Mouse (Mus musculus): ENCODE measurements at regions not wholly inside any gene's neighbourhood (a gene's known extent, or its start where the extent isn't known, plus 50 kb on each side); places are given as distances from the start of the nearest gene placed in this dataset.

- no peak for DNase-seq (ENCODE audit: low read depth, low spot score)
These were observed 100.2 kb downstream of the Kctd12 start for GRCm38 (mm10) chr14:102882281-102882680.

- DNase-seq (ENCODE audit: low read depth, low spot score) = no peak
These were observed 101.8 kb downstream of the Kctd12 start for GRCm38 (mm10) chr14:102880658-102881083.

GRCm38 (mm10) chr14:102878572-102878971, 103.9 kb downstream of the Kctd12 start:
- no peak for DNase-seq (ENCODE audit: low read depth, low spot score)

- no peak for DNase-seq (ENCODE audit: low read depth, low spot score)
These were observed 114.3 kb downstream of the Kctd12 start for GRCm38 (mm10) chr14:102868160-102868559.

GRCm38 (mm10) chr14:102867697-102868096, 114.7 kb downstream of the Kctd12 start:
- DNase-seq (ENCODE audit: low read depth, low spot score) = no peak

- no peak for DNase-seq (ENCODE audit: low read depth, low spot score)
These were observed 115.9 kb downstream of the Kctd12 start for GRCm38 (mm10) chr14:102866511-102866910.

GRCm38 (mm10) chr14:102861694-102862093, 120.7 kb downstream of the Kctd12 start:
- no peak for DNase-seq (ENCODE audit: low read depth, low spot score)

- no peak for DNase-seq (ENCODE audit: low read depth, low spot score)
These were observed 123.0 kb downstream of the Kctd12 start for GRCm38 (mm10) chr14:102859361-102859871.

- DNase-seq (ENCODE audit: low read depth, low spot score) = no peak
These were observed 127.1 kb downstream of the Kctd12 start for GRCm38 (mm10) chr14:102855264-102855840.

- DNase-seq (ENCODE audit: low read depth, low spot score) = no peak
These were observed 138.7 kb downstream of the Kctd12 start for GRCm38 (mm10) chr14:102843700-102844099.

GRCm38 (mm10) chr14:102837602-102838001, 144.8 kb downstream of the Kctd12 start:
- no peak for DNase-seq (ENCODE audit: low read depth, low spot score)

GRCm38 (mm10) chr14:102835118-102835769, 147.2 kb downstream of the Kctd12 start:
- DNase-seq (ENCODE audit: low read depth, low spot score) = no peak

- DNase-seq (ENCODE audit: low read depth, low spot score) = no peak
These were observed 154.0 kb downstream of the Kctd12 start for GRCm38 (mm10) chr14:102828442-102828841.

GRCm38 (mm10) chr14:102827756-102828384, 154.6 kb downstream of the Kctd12 start:
- no peak for DNase-seq (ENCODE audit: low read depth, low spot score)

GRCm38 (mm10) chr14:102825525-102825924, 156.9 kb downstream of the Kctd12 start:
- DNase-seq (ENCODE audit: low read depth, low spot score) = no peak

GRCm38 (mm10) chr14:102820663-102821062, 161.8 kb downstream of the Kctd12 start:
- DNase-seq (ENCODE audit: low read depth, low spot score) = no peak

- no peak for DNase-seq (ENCODE audit: low read depth, low spot score)
These were observed 170.8 kb downstream of the Kctd12 start for GRCm38 (mm10) chr14:102811678-102812081.

GRCm38 (mm10) chr14:102811022-102811421, 171.4 kb downstream of the Kctd12 start:
- no peak for DNase-seq (ENCODE audit: low read depth, low spot score)

- DNase-seq (ENCODE audit: low read depth, low spot score) = no peak
These were observed 172.1 kb downstream of the Kctd12 start for GRCm38 (mm10) chr14:102810121-102810921.

GRCm38 (mm10) chr14:102805936-102806923, 176.2 kb downstream of the Kctd12 start:
- peak; percentile 14 for DNase-seq (ENCODE audit: low read depth, low spot score)

- DNase-seq (ENCODE audit: low read depth, low spot score) = no peak
These were observed 186.8 kb downstream of the Kctd12 start for GRCm38 (mm10) chr14:102795676-102796075.
